Mouse (Mus musculus): ENCODE measurements around the gene Ndufa4l2.

GRCm38 (mm10) chr10:127490160-127491127 is 24.3 kb upstream of the Ndufa4l2 start:
- TF ChIP-seq GATA1 (IDR thresholded peaks at IDR 0.05; ENCODE audit: borderline replicate concordance, low read length) (no peak), FLI1 (IDR thresholded peaks at IDR 0.05; ENCODE audit: low read length) (no peak)

All from megakaryocyte, embryonic 14.5 days (primary cell).